Mouse (Mus musculus) cerebellum, adult 11-12 months (tissue): ENCODE data around the gene Nostrin.

Source experiments
- DNase-seq: peaks from one replicate; pipeline ENCODE4 v3.0.0; 2022

The Nostrin gene

DNA sequence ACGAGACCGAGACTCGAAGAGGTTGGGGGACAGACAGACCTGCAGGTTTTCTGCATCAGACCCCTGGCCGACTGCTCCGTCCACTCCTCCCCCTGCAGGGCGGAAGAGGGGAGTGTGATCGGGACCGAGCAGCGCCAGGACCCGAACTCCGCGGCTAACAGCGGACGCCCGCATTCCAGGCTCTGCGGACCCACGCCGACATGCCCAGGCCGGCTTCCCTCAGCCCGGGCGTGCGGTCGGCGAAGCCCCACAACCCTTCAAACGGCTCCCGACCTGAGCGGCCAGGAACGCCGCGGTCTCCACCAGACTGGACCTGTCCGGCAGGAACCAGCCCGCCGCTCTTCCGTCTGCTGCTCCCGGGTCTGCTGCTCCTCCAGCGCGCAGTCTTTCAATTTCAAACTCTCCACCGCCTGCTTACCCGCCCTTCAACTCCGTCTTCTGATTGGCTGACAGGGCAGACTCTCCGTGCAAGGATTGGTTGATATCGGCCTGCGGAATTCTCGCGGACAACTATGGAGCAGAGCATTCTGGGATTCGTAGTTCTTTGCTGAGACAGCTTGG is 70.3 kb downstream of the Nostrin start, which contains the start of gene Spc25:
Gene Spc25, minus strand, starts transcription at position 404 of the 561 bp plus-strand sequence.
- DNase-seq = peak; percentile 85

DNA sequence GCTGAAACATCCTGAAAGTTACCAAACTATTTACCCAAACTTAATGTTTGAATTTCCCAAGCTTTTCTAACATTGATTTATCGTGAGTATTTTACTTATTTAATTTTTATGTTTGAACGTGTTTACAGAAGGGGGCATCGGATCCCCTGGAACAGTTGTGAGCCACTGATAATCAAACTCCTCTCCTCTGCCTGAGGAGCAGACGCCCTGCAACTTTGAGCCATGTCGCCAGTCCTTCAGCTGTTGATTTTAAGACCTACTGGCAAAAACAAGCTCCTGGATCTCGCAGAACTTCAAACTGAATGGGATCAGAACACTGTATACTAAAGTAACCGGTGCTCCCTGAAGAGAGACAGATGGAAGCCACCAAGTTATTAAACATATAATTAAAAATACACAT is 70.9 kb downstream of the Nostrin start:
- no peak for DNase-seq

DNA sequence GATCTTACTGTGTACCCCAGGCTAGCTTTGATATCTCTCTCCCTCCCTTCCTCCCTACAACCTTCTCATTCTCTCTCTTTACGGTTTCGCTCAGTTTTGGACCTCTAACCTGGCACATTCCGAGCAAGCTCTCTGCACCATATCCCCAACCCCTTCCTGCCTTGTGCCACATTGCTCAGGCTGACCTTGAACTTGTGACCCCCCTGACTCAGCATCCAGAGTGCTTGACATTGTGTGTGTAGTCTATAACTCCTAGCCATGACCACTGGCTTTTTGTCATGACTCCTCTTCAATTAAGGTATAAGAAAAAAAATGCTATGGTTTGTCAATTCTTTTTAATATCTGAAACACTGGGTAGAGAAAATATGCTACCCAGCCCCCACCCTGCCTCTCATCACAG is 74.1 kb downstream of the Nostrin start:
- DNase-seq = no peak

DNA sequence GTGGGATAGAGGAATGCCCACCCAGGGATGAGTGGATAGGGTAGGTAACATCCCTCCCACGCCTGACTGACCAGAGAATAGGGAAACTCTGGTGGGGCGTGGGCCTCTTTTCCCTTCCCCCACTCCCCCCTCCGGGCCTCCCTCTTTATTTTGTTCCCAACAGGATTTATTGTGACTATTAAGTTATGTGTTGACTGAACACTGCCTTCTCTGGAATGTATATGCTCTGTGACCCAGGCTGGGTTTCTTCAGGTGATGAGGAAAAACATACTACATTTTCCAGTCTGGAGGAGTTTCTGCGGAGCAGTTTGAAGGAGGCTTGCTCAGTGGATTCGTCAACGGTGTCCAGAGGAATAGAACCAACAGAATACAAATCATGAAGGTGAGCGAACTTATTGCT is 75.2 kb downstream of the Nostrin start, which contains the start of gene G6pc2:
Gene G6pc2, plus strand, starts transcription at position 301 of the 400 bp plus-strand sequence.
- DNase-seq = no peak

DNA sequence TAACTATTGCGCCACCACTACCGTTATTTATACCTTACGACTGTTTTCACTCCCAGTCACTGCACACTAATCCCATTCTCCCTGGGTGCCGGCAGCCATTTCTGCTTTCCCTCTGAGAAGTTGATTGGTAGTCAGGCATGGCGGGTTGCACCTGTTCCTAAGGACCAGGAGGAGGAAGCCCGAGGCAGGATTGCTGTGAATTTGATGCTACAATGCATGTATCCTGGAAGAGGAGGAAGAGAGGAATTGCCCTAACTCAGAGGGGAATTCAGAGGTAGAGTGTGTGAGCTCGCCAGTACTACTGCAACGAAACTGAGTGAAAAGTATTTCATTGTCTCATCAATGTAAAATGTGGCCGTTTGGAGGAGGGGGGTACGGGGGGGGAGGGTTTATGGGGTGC is 77.1 kb downstream of the Nostrin start:
- DNase-seq = no peak

DNA sequence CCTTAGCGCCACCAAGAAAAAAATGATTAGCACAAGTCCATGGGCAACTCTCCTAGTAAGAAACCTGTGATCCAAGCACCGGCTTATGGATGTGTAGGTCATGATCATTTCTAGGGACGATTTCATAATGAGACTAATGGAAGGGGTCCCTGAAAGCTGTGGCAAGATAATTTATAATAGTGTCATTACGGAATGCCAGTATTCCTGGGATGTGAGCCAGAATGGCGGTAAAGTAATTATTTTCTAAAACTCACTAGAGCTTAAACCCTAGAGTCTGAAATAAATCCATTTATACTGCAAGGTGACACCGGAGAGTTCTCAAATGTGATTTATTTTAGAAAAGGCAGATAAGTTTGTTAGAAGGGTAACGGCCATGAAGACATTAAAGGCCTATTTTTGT is 79.6 kb downstream of the Nostrin start:
- DNase-seq = no peak

DNA sequence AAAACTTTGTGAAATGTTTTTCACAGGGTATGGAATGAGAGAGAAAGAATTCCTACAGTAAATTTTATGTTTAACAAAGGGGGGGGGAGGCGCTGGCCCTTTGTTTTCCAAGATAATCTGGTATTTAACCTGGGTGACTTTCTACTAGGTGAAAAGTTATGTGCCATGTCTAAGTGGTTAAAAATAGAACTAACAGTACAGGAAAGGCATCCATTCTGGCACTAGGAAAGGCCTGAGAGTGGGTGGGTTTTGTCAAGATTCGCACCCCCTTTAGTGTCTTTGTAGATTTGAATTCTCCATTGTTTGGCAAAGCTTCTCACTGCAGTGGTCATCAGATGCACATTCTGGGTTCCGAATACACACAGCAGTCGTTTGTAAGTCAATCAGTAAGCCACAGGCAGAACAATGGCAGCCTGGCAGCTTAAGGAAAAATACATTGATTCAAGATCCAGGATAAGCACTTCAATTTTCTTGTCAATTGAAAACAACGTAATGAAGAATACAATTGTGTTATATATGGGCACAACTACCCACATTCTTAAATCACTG is 86.3 kb downstream of the Nostrin start:
- DNase-seq = no peak

DNA sequence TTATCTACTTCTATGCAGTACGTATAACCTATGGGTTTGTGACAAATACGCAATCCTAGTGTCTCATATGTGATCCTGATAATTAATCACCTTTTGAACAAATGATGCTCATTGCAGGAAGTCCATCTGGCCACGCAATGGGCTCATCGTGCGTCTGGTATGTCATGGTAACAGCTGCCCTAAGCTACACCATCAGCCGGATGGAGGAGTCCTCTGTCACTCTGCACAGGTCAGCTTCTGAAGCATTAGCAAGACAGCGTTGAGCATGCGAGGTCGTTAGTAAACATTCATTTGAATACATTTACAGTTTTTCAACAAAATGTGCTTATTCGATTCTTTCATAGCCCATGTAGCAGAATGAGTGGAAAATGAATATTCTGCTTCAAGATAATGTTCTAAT is 87.2 kb downstream of the Nostrin start:
- no peak for DNase-seq

DNA sequence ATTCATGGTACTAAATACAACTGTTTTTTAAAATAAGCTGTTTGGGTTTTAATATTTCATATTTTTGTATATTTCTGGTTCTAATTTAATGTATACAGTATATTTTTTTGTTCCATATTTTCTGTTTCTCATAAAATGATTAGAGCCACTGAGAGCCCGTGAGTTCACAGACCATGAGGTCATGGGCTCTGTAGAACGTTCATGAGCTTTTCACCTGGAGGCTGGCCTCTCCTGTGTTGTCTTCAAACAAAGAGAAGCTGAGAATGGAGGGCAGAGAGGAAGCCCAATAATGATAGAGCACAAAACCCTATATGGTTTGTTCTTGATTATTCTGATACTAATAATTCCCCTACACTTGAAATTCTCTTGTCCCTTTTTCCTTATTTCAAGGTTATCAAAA is 89.1 kb downstream of the Nostrin start:
- no peak for DNase-seq

DNA sequence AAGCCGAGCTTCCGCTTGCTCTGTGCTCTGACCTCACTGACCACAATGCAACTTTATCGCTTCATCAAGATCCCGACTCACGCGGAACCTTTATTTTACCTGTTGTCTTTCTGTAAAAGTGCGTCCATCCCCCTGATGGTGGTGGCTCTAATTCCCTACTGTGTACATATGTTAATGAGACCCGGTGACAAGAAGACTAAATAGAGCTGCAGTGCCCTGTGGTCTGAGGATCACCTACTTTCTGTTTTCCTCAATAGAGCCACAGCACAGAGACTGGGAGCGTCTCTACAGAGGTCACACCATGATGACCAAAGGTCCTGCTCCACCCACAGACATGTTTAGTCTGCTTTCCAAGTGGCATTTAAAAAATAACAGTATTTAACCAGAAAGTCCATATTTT is 91.3 kb downstream of the Nostrin start:
- DNase-seq = no peak

DNA sequence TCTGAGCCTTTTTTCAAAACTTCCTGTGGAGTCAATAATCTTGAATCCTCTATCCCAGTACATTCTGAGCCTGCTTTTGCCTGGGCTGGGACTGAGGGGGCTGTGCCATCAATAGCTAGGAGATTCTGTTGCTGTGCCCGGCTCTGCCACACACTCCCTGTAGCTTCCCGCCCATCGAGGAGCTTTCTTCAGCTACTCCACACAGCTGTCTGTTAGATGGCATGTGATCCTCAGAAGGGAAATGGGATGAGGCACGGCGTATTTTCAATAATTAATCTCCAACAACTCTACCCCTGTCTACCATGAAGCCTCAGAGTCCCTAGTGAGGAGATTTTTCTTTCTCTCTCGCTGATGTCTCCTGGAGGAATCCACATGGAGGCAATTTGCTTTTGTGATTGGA is 93.0 kb downstream of the Nostrin start:
- DNase-seq = no peak

DNA sequence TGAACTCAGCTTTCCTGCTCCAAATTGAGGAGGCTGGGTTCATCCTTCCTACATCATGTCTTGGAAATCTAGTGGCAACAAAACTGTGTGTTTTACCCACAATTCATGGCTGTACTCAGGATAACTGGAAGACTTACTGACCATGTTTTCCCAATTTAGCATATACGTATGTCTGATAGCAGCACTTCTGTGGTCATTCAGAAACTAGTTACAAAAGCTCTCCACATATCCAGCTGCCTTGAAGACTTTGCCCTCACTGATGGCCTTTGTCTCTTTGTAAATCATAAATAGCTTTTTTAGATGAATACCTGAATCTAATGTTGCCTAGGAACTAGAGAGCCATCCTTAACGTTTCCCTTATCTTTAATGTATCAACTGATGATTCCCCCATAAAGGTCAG is 94.5 kb downstream of the Nostrin start:
- DNase-seq = no peak

DNA sequence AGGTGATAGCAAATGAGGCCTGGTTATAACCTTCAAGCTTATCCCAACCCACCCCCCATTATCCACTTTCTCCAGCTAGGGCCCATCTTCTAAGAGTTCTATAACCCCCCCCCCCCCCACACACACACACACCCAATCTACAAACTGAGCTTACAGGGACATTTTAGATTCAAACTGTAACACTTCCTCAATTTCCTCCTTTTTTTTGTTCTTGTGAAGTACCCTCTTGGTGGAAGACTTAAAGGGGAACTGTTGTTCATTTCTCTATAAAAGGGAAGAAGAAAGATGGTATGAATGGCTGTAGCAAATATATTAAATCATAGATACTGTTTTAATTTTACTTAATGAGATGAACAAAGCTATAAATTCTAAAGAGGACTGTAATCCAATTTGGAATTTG is 96.5 kb downstream of the Nostrin start:
- no peak for DNase-seq

DNA sequence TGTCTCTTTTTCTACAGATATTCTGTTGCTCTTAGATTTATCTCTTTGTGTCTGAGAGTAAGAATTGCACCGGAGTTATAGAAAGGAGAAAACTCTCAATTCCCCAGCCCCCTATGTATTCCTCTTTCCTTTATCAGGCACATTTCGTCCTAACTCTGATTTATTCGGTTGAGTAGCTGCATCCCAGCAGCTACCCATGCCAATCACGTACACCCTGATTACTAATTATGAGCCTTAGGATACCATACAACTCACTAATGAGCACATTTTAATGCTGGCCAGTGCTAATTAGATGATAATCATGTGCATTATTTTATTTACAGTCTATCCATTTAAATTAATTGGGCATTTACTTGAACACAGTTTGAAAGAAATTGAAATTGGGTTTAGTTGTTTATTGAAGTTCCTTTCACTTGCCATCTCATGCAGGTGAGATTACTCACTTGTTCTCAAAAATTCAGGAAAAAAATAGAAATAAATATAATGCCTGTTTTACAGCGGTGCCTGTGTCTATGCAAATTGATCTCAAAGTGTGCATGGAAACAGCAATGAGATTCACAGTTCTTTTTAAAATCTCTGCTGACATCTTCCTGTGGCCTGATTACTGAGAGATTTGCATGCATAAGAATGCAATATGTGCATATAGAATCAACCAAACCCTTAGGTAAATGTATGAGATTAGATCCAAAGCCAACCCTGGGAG is 99.5 kb downstream of the Nostrin start:
- no peak for DNase-seq
